Mouse (Mus musculus): ENCODE data around the gene Gm11077.

Gm11077 gene

GRCm38 (mm10) chr6:140747591-140747990 lies 18.5 kb downstream of the Gm11077 start:
- no peak for DNase-seq (ENCODE audit: low spot score in 2 of 2)

- no peak for DNase-seq (ENCODE audit: low spot score in 2 of 2)
Observed at GRCm38 (mm10) chr6:140750371-140751080, 21.4 kb downstream of the Gm11077 start.

GRCm38 (mm10) chr6:140766365-140766764 lies 37.3 kb downstream of the Gm11077 start:
- no peak for DNase-seq (ENCODE audit: low spot score in 2 of 2)

GRCm38 (mm10) chr6:140767237-140767636 lies 38.2 kb downstream of the Gm11077 start:
- DNase-seq (ENCODE audit: low spot score in 2 of 2) = no peak

GRCm38 (mm10) chr6:140768180-140768579 lies 39.1 kb downstream of the Gm11077 start:
- no peak for DNase-seq (ENCODE audit: low spot score in 2 of 2)

GRCm38 (mm10) chr6:140768859-140769640 lies 40.0 kb downstream of the Gm11077 start:
- DNase-seq (ENCODE audit: low spot score in 2 of 2) = no peak

- DNase-seq (ENCODE audit: low spot score in 2 of 2) = no peak
Observed at GRCm38 (mm10) chr6:140776274-140776673, 47.2 kb downstream of the Gm11077 start.

GRCm38 (mm10) chr6:140782524-140782923 lies 53.4 kb downstream of the Gm11077 start:
- no peak for DNase-seq (ENCODE audit: low spot score in 2 of 2)

GRCm38 (mm10) chr6:140786058-140786457 lies 57.0 kb downstream of the Gm11077 start:
- DNase-seq (ENCODE audit: low spot score in 2 of 2) = no peak

- DNase-seq (ENCODE audit: low spot score in 2 of 2) = no peak
Observed at GRCm38 (mm10) chr6:140789850-140790249, 60.8 kb downstream of the Gm11077 start.

- DNase-seq (ENCODE audit: low spot score in 2 of 2) = no peak
Observed at GRCm38 (mm10) chr6:140793676-140794262, 64.7 kb downstream of the Gm11077 start.

GRCm38 (mm10) chr6:140798841-140799240 lies 69.8 kb downstream of the Gm11077 start:
- no peak for DNase-seq (ENCODE audit: low spot score in 2 of 2)

- no peak for DNase-seq (ENCODE audit: low spot score in 2 of 2)
Observed at GRCm38 (mm10) chr6:140799435-140800040, 70.5 kb downstream of the Gm11077 start.

- DNase-seq (ENCODE audit: low spot score in 2 of 2) = no peak
Observed at GRCm38 (mm10) chr6:140800587-140800986, 71.5 kb downstream of the Gm11077 start.
